Mouse (Mus musculus) Patski (cell line): ENCODE measurements around the gene Nat10. TPM values are rescaled to one million over a fixed set of nuclear protein-coding genes. Genes with fewer than 3 reads are reported as not detected.
A peak's percentile ranks its signal among the peaks of the same experiment; 100 is the strongest.

ENCODE experiments used
- ATAC-seq: fragments of 100-300 bp; one replicate; pipeline ENCODE4 v1.8.0; 2021
- CTCF ChIA-PET: fragments of 350-600 bp; sonication (Branson Sonifier 250); formaldehyde crosslinking; loops from one replicate; lab custom pipeline; 2022; ENCODE audit warnings: inconsistent platforms; lab: Charles Lee
- POLR2A ChIA-PET: fragments of 350-600 bp; sonication (Branson Sonifier 250); formaldehyde crosslinking; loops from one replicate; lab custom pipeline; 2022; ENCODE audit warnings: antibody characterized with exemption, inconsistent platforms; lab: Charles Lee
- DNase-seq: peaks from one replicate; pipeline ENCODE4 v3.0.0-alpha.2; 2011; ENCODE audit warnings: low read depth, low spot score
- H3K27me3 ChIP-seq: fragments of 371-371 bp; one replicate; pipeline ENCODE4 v1.5.1; 2021
- CTCF ChIP-seq: fragments of 100-300 bp; IDR thresholded peaks from one replicate; pipeline ENCODE4 v1.5.1; 2021
- in situ Hi-C: fragments of 300-500 bp; cut with MboI; formaldehyde crosslinking; loops from 3 replicates; pipeline ENCODE4 v1.11.1; 2018; ENCODE audit warnings: low pct_unique_long_range_greater_than_20kb, mixed read lengths
- polyA plus RNA-seq: library from polyadenylated mRNA; unstranded; gene quantifications from one replicate; pipeline ENCODE4 v1.2.3, GENCODE M21; 2021

Gene Nat10
- polyA plus RNA-seq: 28.3 TPM

DNA sequence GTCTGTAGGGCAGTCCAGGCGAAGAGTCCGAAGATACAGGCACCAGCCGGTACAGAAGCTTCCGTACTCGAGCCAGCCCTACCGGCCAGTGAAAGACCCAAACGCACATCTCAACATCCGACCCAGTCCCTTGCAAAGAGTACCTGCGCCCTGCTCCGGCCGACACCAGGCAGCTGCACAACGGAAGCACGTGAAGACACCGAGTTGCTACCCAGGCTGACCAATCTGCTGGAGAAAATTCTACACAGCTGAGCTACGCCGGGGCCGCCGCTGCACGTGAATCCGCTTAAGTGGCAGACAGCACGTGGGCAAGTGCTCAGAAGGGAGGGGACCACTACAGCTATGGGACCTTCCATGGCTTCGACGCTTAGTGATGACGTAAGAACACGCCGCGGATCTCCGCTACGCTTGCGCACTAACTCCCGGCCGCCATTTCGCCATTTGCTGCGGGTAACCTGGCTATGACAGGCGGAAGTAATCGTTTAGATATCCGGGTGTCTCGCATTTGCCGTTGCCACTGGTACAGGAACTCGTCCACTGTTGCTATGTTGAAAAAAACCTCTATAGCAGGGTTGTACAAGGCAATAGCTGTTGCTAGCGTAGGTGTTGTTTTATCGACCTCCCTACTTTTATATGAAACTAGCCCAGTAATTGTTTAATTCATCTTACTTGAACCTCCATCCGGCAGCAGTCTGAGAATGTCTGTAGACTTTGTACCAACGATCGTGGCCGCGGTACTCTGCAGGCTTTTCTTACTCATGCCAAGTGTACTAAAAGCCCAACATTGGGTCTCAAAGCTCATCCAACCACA is at the start of gene Nat10:
Gene Nat10 (minus strand): TSS at position 365 of the 811 bp plus-strand sequence.
- ATAC-seq (peak; percentile 83), DNase-seq (peak; percentile 95)
- in situ Hi-C loops: no loop called here
- H3K27me3 ChIP-seq: no peaks in the 10 kb centered on the region
- ChIA-PET CTCF (interaction anchor here (1.3 kb wide), 1 partner anchor 88 kb away, joined by 3 read pairs; no protein-coding TSS in a partner anchor), POLR2A (interaction anchor here (1.4 kb wide), 1 partner anchor 50 kb away, joined by 3 read pairs; no protein-coding TSS in a partner anchor)
- TF ChIP-seq CTCF: no peak

GRCm38 (mm10) chr2:103810412-103810811 is 49.3 kb upstream of the Nat10 start:
- ATAC-seq (no peak), DNase-seq (no peak)
- in situ Hi-C loops: no loop called here
- H3K27me3 ChIP-seq: peaks cover 15% of the 10 kb centered on the region
- ChIA-PET POLR2A (no interaction called here), CTCF (no interaction called here)
- TF ChIP-seq CTCF: no peak

DNA sequence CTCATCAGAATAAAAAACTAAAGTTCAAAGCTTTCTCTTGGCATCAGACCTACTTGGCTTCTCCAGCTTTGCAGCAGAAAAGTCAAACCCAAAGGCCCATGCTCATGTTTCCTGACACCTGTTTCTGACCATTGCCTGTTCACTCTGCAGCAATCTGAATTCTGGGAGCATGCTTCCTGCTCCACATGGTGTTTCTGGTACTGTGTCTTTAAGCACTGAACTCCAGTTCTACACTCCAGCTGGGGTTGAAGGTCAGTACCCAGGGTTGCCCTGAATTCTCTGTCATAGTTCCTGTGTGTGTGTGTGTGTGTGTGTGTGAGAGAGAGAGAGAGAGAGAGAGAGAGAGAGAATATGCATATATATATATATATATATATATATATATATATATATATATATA is 47.4 kb upstream of the Nat10 start:
- H3K27me3 ChIP-seq: peaks cover 9% of the 10 kb centered on the region
- no peak for ATAC-seq
- DNase-seq: no peak
- POLR2A ChIA-PET: no interaction called here
- CTCF ChIA-PET: no interaction called here
- TF ChIP-seq CTCF: no peak
- in situ Hi-C loops: no loop called here

- CTCF ChIA-PET: no interaction called here
- in situ Hi-C loops: no loop called here
- TF ChIP-seq CTCF: no peak
Observed at GRCm38 (mm10) chr2:103803770-103804530, 42.9 kb upstream of the Nat10 start.

GRCm38 (mm10) chr2:103802422-103802821 is 41.4 kb upstream of the Nat10 start:
- POLR2A ChIA-PET: no interaction called here
- no peak for TF ChIP-seq CTCF

More at GRCm38 (mm10) chr2:103803770-103804530, 42.9 kb upstream of the Nat10 start:
- H3K27me3 ChIP-seq: no peaks in the 10 kb centered on the region
- POLR2A ChIA-PET: interaction anchor here (0.6 to 0.7 kb wide), 2 partner anchors 8 to 23 kb away, joined by 3 to 5 read pairs; no protein-coding TSS in a partner anchor
- DNase-seq (no peak), ATAC-seq (no peak)

DNA sequence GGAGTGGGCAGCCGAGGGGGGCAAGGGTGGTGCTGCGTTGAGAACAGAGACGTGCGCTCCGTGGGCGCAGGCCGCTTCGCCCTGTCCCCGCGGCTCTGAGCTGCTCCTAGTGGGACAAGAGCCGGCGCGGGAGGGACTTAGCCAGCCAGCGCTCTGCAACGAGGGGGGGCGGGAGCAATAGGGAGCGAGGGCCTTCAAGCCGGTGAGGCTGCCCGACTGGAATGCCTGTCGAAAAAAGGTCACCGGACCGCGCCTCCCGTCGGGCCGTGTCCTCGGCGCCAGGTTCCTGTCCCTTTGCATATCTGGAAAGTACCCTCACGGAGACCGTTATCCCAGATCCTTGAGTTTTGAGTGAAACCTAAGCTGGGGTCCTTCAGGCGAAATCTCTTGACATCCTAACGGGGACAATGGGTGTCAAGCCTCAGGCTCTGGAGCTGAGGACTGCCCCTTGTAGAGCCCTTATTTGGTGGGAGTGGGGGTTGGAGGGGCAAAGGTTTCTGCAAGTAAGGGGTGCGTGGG is 36.5 kb upstream of the Nat10 start, which contains the start of gene Caprin1:
Gene Caprin1 (minus strand): TSS at position 159 of the 519 bp plus-strand sequence.
- H3K27me3 ChIP-seq: no peaks in the 10 kb centered on the region
- CTCF ChIA-PET: no interaction called here
- DNase-seq (peak; percentile 73), ATAC-seq (peak; percentile 83)
- TF ChIP-seq CTCF: no peak
- POLR2A ChIA-PET: no interaction called here
- in situ Hi-C loops: no loop called here

More at GRCm38 (mm10) chr2:103802422-103802821, 41.4 kb upstream of the Nat10 start:
- no peaks in the 10 kb centered on the region for H3K27me3 ChIP-seq
- DNase-seq (no peak), ATAC-seq (no peak)
- CTCF ChIA-PET: no interaction called here
- in situ Hi-C loops: no loop called here

DNA sequence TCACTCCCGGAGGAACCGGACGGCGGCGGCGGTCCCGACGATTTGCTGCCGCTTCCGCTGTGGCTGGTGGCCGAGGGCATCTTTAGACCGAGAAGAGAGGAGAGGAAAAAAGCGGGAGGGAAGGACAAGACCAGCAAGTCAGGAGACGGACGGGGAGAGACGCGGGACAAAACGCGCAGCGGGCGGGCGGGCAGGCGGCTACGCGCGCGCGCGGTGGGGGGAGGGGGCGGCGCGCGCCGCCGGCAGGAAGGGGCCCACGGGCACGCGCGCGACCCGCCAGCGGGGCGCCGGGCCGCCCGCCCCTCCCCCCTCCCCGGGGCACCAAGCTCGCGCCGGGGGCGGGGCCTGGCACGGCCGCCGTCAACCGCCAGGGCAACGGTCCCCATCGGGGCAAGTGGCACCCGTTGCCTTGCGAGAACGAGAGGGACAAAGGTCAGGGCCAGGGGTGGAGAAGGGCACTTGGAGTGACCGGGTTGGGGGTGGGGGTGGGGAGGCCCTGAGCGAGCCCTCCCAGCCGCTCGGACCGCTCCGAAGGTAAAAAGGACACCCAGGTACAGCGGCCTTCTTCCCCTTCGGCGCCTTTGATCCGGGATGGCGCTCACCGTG is 35.9 kb upstream of the Nat10 start:
- TF ChIP-seq CTCF: no peak
- no peak for DNase-seq
- H3K27me3 ChIP-seq: no peaks in the 10 kb centered on the region
- peak; percentile 67 for ATAC-seq
- CTCF ChIA-PET: no interaction called here
- POLR2A ChIA-PET: no interaction called here
- in situ Hi-C loops: no loop called here

- ChIA-PET CTCF (no interaction called here), POLR2A (no interaction called here)
- in situ Hi-C loops: no loop called here
- ATAC-seq: peak; percentile 34
- DNase-seq: no peak
- no peak for TF ChIP-seq CTCF
- H3K27me3 ChIP-seq: no peaks in the 10 kb centered on the region
Observed at GRCm38 (mm10) chr2:103796211-103796860, 35.3 kb upstream of the Nat10 start.

DNA sequence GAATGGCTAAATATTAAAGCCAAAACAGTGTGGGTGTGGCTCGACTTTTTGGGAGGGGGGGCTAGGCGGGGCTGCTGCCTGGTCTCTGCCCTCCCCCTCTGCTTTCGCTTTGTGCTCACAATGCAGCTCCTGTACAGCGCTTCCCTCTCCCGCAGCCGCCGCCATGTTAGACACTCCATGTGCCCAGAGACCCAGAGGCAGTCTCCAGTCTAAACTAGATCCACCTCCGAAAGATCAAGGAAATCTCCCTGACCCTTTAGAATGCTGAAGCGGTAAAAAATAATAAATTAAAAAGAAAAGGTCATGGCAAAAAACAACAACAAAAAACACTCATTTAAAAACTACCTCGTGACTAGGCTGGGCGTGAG is 34.8 kb upstream of the Nat10 start:
- no peak for TF ChIP-seq CTCF
- in situ Hi-C loops: no loop called here
- DNase-seq (no peak), ATAC-seq (peak; percentile 41)
- POLR2A ChIA-PET: no interaction called here
- CTCF ChIA-PET: no interaction called here
- no peaks in the 10 kb centered on the region for H3K27me3 ChIP-seq

- DNase-seq (no peak), ATAC-seq (no peak)
- TF ChIP-seq CTCF: no peak
- no peaks in the 10 kb centered on the region for H3K27me3 ChIP-seq
- ChIA-PET CTCF (no interaction called here), POLR2A (interaction anchor here (0.6 kb wide), 1 partner anchor 407 kb away, joined by 4 read pairs; no protein-coding TSS in a partner anchor)
- in situ Hi-C loops: no loop called here
Observed at GRCm38 (mm10) chr2:103792009-103792408, 30.9 kb upstream of the Nat10 start.
